Mouse (Mus musculus): ENCODE data around the gene Gm10681.
"Not testable (repeated sequence)": the region's sequence is repeated elsewhere in the genome, so short reads cannot be mapped to it uniquely, and the experiment has no call there.

The Gm10681 gene

GRCm38 (mm10) chr3:98588707-98589106 is at the start of gene Gm10681:
Gm10681 (minus strand) TSS chr3:98588807.
- no peak for DNase-seq (ENCODE audit: low spot score in 2 of 2)

- DNase-seq (ENCODE audit: low spot score in 2 of 2): no peak
Observed at GRCm38 (mm10) chr3:98635145-98635544, 46.5 kb upstream of the Gm10681 start.

GRCm38 (mm10) chr3:98630152-98630551 is 41.5 kb upstream of the Gm10681 start, which contains the start of gene Hsd3b5:
Hsd3b5 (minus strand) TSS chr3:98630252.
- no peak for DNase-seq (ENCODE audit: low spot score in 2 of 2)

GRCm38 (mm10) chr3:98629633-98630032 is 41.0 kb upstream of the Gm10681 start:
- DNase-seq (ENCODE audit: low spot score in 2 of 2): no peak

GRCm38 (mm10) chr3:98616786-98617185 is 28.2 kb upstream of the Gm10681 start:
- not testable (repeated sequence) for DNase-seq (ENCODE audit: low spot score in 2 of 2)

- not testable (repeated sequence) for DNase-seq (ENCODE audit: low spot score in 2 of 2)
Observed at GRCm38 (mm10) chr3:98616244-98616643, 27.6 kb upstream of the Gm10681 start.

GRCm38 (mm10) chr3:98614406-98614927 is 25.9 kb upstream of the Gm10681 start:
- DNase-seq (ENCODE audit: low spot score in 2 of 2): not testable (repeated sequence)

- DNase-seq (ENCODE audit: low spot score in 2 of 2): no peak
Observed at GRCm38 (mm10) chr3:98613963-98614362, 25.4 kb upstream of the Gm10681 start.

- DNase-seq (ENCODE audit: low spot score in 2 of 2): not testable (repeated sequence)
Observed at GRCm38 (mm10) chr3:98613540-98613939, 24.9 kb upstream of the Gm10681 start.

GRCm38 (mm10) chr3:98587721-98588120 is 886 bp downstream of the Gm10681 start:
- DNase-seq (ENCODE audit: low spot score in 2 of 2): no peak

GRCm38 (mm10) chr3:98582622-98583021 is 6.0 kb downstream of the Gm10681 start:
- DNase-seq (ENCODE audit: low spot score in 2 of 2): not testable (repeated sequence)

- not testable (repeated sequence) for DNase-seq (ENCODE audit: low spot score in 2 of 2)
Observed at GRCm38 (mm10) chr3:98582202-98582601, 6.4 kb downstream of the Gm10681 start.

GRCm38 (mm10) chr3:98581024-98581423 is 7.6 kb downstream of the Gm10681 start:
- DNase-seq (ENCODE audit: low spot score in 2 of 2): not testable (repeated sequence)

- DNase-seq (ENCODE audit: low spot score in 2 of 2): not testable (repeated sequence)
Observed at GRCm38 (mm10) chr3:98567717-98568116, 20.9 kb downstream of the Gm10681 start.

GRCm38 (mm10) chr3:98564894-98565293 is 23.7 kb downstream of the Gm10681 start:
- not testable (repeated sequence) for DNase-seq (ENCODE audit: low spot score in 2 of 2)

GRCm38 (mm10) chr3:98563831-98564230 is 24.8 kb downstream of the Gm10681 start:
- not testable (repeated sequence) for DNase-seq (ENCODE audit: low spot score in 2 of 2)

GRCm38 (mm10) chr3:98560711-98561110 is 27.9 kb downstream of the Gm10681 start:
- DNase-seq (ENCODE audit: low spot score in 2 of 2): not testable (repeated sequence)

GRCm38 (mm10) chr3:98550832-98551231 is 37.8 kb downstream of the Gm10681 start:
- not testable (repeated sequence) for DNase-seq (ENCODE audit: low spot score in 2 of 2)

GRCm38 (mm10) chr3:98550215-98550614 is 38.4 kb downstream of the Gm10681 start:
- not testable (repeated sequence) for DNase-seq (ENCODE audit: low spot score in 2 of 2)

GRCm38 (mm10) chr3:98548495-98548894 is 40.1 kb downstream of the Gm10681 start:
- DNase-seq (ENCODE audit: low spot score in 2 of 2): not testable (repeated sequence)

GRCm38 (mm10) chr3:98547641-98548040 is 41.0 kb downstream of the Gm10681 start:
- DNase-seq (ENCODE audit: low spot score in 2 of 2): not testable (repeated sequence)

GRCm38 (mm10) chr3:98524978-98525377 is 63.6 kb downstream of the Gm10681 start:
- not testable (repeated sequence) for DNase-seq (ENCODE audit: low spot score in 2 of 2)

GRCm38 (mm10) chr3:98524552-98524951 is 64.1 kb downstream of the Gm10681 start:
- DNase-seq (ENCODE audit: low spot score in 2 of 2): not testable (repeated sequence)

GRCm38 (mm10) chr3:98522779-98523178 is 65.8 kb downstream of the Gm10681 start:
- DNase-seq (ENCODE audit: low spot score in 2 of 2): not testable (repeated sequence)

All from urinary bladder, adult 18-20 months (tissue).